Mouse (Mus musculus): ENCODE results near the gene Srbd1.

- TF ChIP-seq CTCF (IDR thresholded peaks at IDR 0.05; ENCODE audit: insufficient read depth, low read length) (no peak), POLR2A (IDR thresholded peaks at IDR 0.05; ENCODE audit: borderline replicate concordance, extremely low read depth, low read depth, low read length) (peak; percentile 63; the same call in 1 of the 2 replicates)
Measured at GRCm38 (mm10) chr17:86166567-86167319, 21.8 kb upstream of the Srbd1 start.
